Mouse (Mus musculus): ENCODE measurements around the gene Il33. TPM values are rescaled to one million over a fixed set of nuclear protein-coding genes. Genes with fewer than 3 reads are reported as not detected.

Il33 gene
- polyA plus RNA-seq, 1 experiment from 2014 or later: not detected

GRCm38 (mm10) chr19:29947056-29947455 lies 22.1 kb downstream of the Il33 start:
- H3K79me2 ChIP-seq (ENCODE audit: inconsistent target): no peaks in the 10 kb centered on the region
- no peak overlapping the region for H3K4me3 ChIP-seq (ENCODE audit: inconsistent target)
- no peaks in the 10 kb centered on the region for H3K36me3 ChIP-seq (ENCODE audit: inconsistent target)
- 98% methylated on average over 9 of the region's 9 CpGs for WGBS (ENCODE audit: missing documents)
- no peak overlapping the region for H3K27ac ChIP-seq

GRCm38 (mm10) chr19:29947891-29948801 lies 23.2 kb downstream of the Il33 start:
- no peak overlapping the region for H3K27ac ChIP-seq
- no peaks in the 10 kb centered on the region for H3K79me2 ChIP-seq (ENCODE audit: inconsistent target)
- 36% methylated on average over 25 of the region's 25 CpGs for WGBS (ENCODE audit: missing documents)
- no peaks in the 10 kb centered on the region for H3K36me3 ChIP-seq (ENCODE audit: inconsistent target)
- no peak overlapping the region for H3K4me3 ChIP-seq (ENCODE audit: inconsistent target)

- 87% methylated on average over 5 of the region's 5 CpGs for WGBS (ENCODE audit: missing documents)
- Histone ChIP-seq H3K79me2 (ENCODE audit: inconsistent target) (no peaks in the 10 kb centered on the region), H3K36me3 (ENCODE audit: inconsistent target) (no peaks in the 10 kb centered on the region), H3K27ac (no peak overlapping the region), H3K4me3 (ENCODE audit: inconsistent target) (no peak overlapping the region)
Measured at GRCm38 (mm10) chr19:29952538-29952937, 27.6 kb downstream of the Il33 start.

DNA sequence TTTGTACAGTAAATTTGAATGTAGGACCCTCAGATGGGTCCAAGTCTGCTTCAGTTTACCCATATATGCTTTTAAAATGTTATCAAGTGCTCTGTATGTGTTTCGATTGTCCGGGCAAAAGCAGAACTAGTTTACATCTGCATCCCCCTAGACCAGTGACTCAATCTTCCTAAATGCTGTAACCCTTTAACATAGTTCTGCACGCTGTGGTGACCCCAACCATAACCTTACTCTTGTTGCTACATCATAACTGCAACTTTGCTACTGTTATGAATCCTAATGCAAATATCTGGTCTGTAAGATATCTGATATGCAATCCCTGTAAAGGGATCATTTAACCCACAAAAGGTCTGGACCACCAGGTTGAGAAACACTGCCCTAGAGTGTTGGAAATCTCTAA lies 28.9 kb downstream of the Il33 start:
- H3K79me2 ChIP-seq (ENCODE audit: inconsistent target): no peaks in the 10 kb centered on the region
- H3K27ac ChIP-seq: no peak overlapping the region
- no peaks in the 10 kb centered on the region for H3K36me3 ChIP-seq (ENCODE audit: inconsistent target)
- 28% methylated on average over 3 of the region's 3 CpGs for WGBS (ENCODE audit: missing documents)
- H3K4me3 ChIP-seq (ENCODE audit: inconsistent target): no peak overlapping the region

GRCm38 (mm10) chr19:29955454-29955853 lies 30.5 kb downstream of the Il33 start:
- WGBS (ENCODE audit: missing documents): 94% methylated on average over 2 of the region's 2 CpGs
- Histone ChIP-seq H3K4me3 (ENCODE audit: inconsistent target) (no peak overlapping the region), H3K79me2 (ENCODE audit: inconsistent target) (no peaks in the 10 kb centered on the region), H3K27ac (no peak overlapping the region), H3K36me3 (ENCODE audit: inconsistent target) (no peaks in the 10 kb centered on the region)

GRCm38 (mm10) chr19:29960906-29961305 lies 36.0 kb downstream of the Il33 start:
- Histone ChIP-seq H3K79me2 (ENCODE audit: inconsistent target) (no peaks in the 10 kb centered on the region), H3K27ac (no peak overlapping the region), H3K4me3 (ENCODE audit: inconsistent target) (no peak overlapping the region), H3K36me3 (ENCODE audit: inconsistent target) (no peaks in the 10 kb centered on the region)
- 85% methylated on average over 4 of the region's 4 CpGs for WGBS (ENCODE audit: missing documents)

GRCm38 (mm10) chr19:29961842-29962241 lies 36.9 kb downstream of the Il33 start:
- Histone ChIP-seq H3K27ac (no peak overlapping the region), H3K79me2 (ENCODE audit: inconsistent target) (no peaks in the 10 kb centered on the region), H3K4me3 (ENCODE audit: inconsistent target) (no peak overlapping the region), H3K36me3 (ENCODE audit: inconsistent target) (no peaks in the 10 kb centered on the region)
- WGBS (ENCODE audit: missing documents): 49% methylated on average over 6 of the region's 6 CpGs

GRCm38 (mm10) chr19:29963598-29964092 lies 38.7 kb downstream of the Il33 start:
- no peaks in the 10 kb centered on the region for H3K36me3 ChIP-seq (ENCODE audit: inconsistent target)
- H3K79me2 ChIP-seq (ENCODE audit: inconsistent target): no peaks in the 10 kb centered on the region
- H3K27ac ChIP-seq: no peak overlapping the region
- 77% methylated on average over 2 of the region's 2 CpGs for WGBS (ENCODE audit: missing documents)
- no peak overlapping the region for H3K4me3 ChIP-seq (ENCODE audit: inconsistent target)

DNA sequence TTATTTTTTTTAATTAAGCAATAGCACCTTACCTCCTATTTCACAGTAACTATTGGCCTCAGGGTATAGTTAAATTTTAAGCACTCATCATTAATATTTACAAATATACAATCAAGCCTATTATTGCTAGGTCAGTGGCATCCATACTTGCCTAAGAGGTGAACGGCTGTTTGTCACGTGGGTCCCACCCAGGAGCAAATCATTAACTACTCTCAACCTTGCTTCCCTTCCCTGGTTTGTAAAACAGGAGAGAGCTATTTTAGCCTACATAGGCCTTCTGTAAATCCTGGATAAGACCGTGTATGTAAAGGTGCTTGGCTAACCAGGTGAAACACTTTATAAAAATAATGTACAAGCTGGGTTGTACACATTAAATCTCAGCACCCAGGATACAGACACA lies 43.0 kb downstream of the Il33 start:
- Histone ChIP-seq H3K36me3 (ENCODE audit: inconsistent target) (no peaks in the 10 kb centered on the region), H3K79me2 (ENCODE audit: inconsistent target) (no peaks in the 10 kb centered on the region), H3K27ac (no peak overlapping the region), H3K4me3 (ENCODE audit: inconsistent target) (no peak overlapping the region)
- 100% methylated on average over 3 of the region's 3 CpGs for WGBS (ENCODE audit: missing documents)

- Histone ChIP-seq H3K79me2 (ENCODE audit: inconsistent target) (no peaks in the 10 kb centered on the region), H3K4me3 (ENCODE audit: inconsistent target) (no peak overlapping the region), H3K36me3 (ENCODE audit: inconsistent target) (no peaks in the 10 kb centered on the region), H3K27ac (no peak overlapping the region)
- 65% methylated on average over 5 of the region's 5 CpGs for WGBS (ENCODE audit: missing documents)
Measured at GRCm38 (mm10) chr19:29973396-29973795, 48.5 kb downstream of the Il33 start.

GRCm38 (mm10) chr19:29978847-29979246 lies 53.9 kb downstream of the Il33 start:
- 45% methylated on average over 2 of the region's 2 CpGs for whole genome bisulfite sequencing (ENCODE audit: missing documents)
- no peak overlapping the region for H3K27ac ChIP-seq
- no peaks in the 10 kb centered on the region for H3K36me3 ChIP-seq (ENCODE audit: inconsistent target)
- no peak overlapping the region for H3K4me3 ChIP-seq (ENCODE audit: inconsistent target)
- no peaks in the 10 kb centered on the region for H3K79me2 ChIP-seq (ENCODE audit: inconsistent target)

GRCm38 (mm10) chr19:29979452-29980089 lies 54.7 kb downstream of the Il33 start:
- WGBS (ENCODE audit: missing documents): 89% methylated on average over 8 of the region's 8 CpGs
- H3K27ac ChIP-seq: no peak overlapping the region

DNA sequence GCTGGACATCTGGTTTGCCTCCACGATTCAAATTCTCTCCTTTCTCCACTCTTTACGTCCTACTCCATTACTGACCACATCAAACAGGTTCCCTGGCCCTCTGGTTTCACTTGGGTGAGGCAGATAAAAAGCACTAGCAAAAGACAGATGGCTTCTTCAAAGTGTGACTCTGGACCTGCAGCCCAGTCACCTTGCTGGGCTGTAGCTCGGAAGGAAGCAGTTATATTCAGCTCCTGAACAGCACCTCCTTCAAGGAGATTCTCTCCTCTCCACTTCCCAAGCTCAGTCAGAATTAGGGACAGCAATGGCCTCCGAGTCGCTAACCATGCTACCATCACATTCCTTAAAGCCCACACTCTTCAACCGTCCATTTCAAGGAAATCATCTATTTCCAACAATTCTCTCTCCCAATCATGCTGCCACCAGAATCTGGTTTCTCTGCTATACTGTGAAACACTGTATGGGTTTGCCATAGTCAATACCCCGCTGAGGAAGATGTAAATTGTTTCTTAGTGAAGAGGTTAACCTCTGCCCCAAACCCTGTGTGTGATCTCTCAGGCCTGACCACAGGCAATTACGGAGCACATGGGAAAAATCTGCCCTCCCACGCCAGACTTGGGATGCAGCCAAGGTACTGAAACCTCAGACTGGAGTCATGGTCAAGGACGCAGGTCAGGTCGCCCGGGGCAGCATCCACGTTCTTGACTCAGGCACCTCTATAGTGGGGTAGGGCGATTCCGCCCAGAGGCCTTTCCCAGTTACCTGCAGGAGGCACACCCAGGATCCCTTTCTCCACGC lies 59.5 kb downstream of the Il33 start:
- Histone ChIP-seq H3K4me3 (ENCODE audit: inconsistent target) (no peak overlapping the region), H3K36me3 (ENCODE audit: inconsistent target) (no peaks in the 10 kb centered on the region), H3K79me2 (ENCODE audit: inconsistent target) (no peaks in the 10 kb centered on the region), H3K27ac (no peak overlapping the region)
- 90% methylated on average over 16 of the region's 16 CpGs for WGBS (ENCODE audit: missing documents)

More at GRCm38 (mm10) chr19:29979452-29980089, 54.7 kb downstream of the Il33 start:
- Histone ChIP-seq H3K36me3 (ENCODE audit: inconsistent target) (no peaks in the 10 kb centered on the region), H3K4me3 (ENCODE audit: inconsistent target) (no peak overlapping the region), H3K79me2 (ENCODE audit: inconsistent target) (no peaks in the 10 kb centered on the region)

DNA sequence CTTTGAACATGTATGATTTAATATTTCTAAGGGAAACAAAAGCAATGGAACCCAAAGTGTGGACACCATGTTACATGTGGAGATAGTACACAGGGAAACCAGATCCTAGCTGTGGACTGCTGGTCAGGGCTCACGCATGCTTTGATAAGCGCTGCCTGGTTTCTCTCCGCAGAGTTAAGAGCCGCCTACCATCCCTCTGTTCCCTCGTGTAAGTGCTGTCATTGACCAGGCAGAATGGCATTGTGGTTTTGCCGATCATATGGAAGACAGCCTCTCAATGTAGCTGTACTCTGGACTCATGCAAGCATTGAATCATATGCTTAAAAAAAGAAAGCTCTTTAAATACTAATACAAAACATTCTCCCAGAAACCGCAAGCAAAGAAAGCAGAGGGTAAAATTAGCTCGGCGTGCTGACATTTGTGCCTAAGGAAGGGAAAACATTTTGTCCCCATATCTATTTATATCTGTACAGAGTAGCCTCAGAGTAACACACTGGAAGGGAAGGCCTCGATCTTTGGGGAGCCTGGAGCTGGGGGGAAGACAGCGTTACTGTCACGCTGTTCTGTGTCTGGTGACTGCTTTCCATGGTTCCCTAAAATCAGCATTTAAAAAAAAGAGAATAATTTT lies 61.7 kb downstream of the Il33 start:
- Histone ChIP-seq H3K36me3 (ENCODE audit: inconsistent target) (no peaks in the 10 kb centered on the region), H3K27ac (no peak overlapping the region), H3K4me3 (ENCODE audit: inconsistent target) (no peak overlapping the region), H3K79me2 (ENCODE audit: inconsistent target) (no peaks in the 10 kb centered on the region)
- WGBS (ENCODE audit: missing documents): 94% methylated on average over 12 of the region's 12 CpGs
